Mouse (Mus musculus) neural tube, embryonic 12.5 days (tissue): ENCODE data around the gene Gadl1. TPM values are rescaled to one million over a fixed set of nuclear protein-coding genes. Genes with fewer than 3 reads are reported as not detected.

Source experiments
- ATAC-seq: fragments of 200-750 bp; cut with Nextera tagmentation; 2 replicates; pipeline ENCODE4 v1.8.0; 2017; ENCODE audit warnings: low read depth, mild to moderate bottlenecking, moderate TSS enrichment, moderate library complexity; ENCODE audit not compliant: low FRiP score
- H3K27ac ChIP-seq: fragments of 300-500 bp; sonication (generic); 2 replicates; pipeline ENCODE4 v1.5.1; 2016
- H3K27me3 ChIP-seq: fragments of 300-500 bp; sonication (generic); replicated peaks from 2 replicates; pipeline ENCODE4 v1.6.1; 2016; ENCODE audit warnings: mild to moderate bottlenecking
- H3K36me3 ChIP-seq: fragments of 300-500 bp; sonication (generic); 2 replicates; pipeline ENCODE4 v1.6.1; 2016; ENCODE audit warnings: mild to moderate bottlenecking
- H3K4me1 ChIP-seq: fragments of 300-500 bp; sonication (generic); 2 replicates; pipeline ENCODE4 v1.6.1; 2016
- H3K4me2 ChIP-seq: fragments of 300-500 bp; sonication (generic); replicated peaks from 2 replicates; pipeline ENCODE4 v1.6.1; 2016; ENCODE audit warnings: mild to moderate bottlenecking
- H3K4me3 ChIP-seq: fragments of 300-500 bp; sonication (generic); 2 replicates; pipeline ENCODE4 v1.5.1; 2016
- H3K9ac ChIP-seq: fragments of 300-500 bp; sonication (generic); 2 replicates; pipeline ENCODE4 v1.6.1; 2016; ENCODE audit warnings: mild to moderate bottlenecking
- H3K9me3 ChIP-seq: fragments of 300-500 bp; sonication (generic); 2 replicates; pipeline ENCODE4 v1.6.1; 2016; ENCODE audit warnings: mild to moderate bottlenecking
- WGBS: fragments of 180-500 bp; shearing (Covaris S2); methylation state at CpG from one replicate; pipeline ENCODE4 v1.1.7; 2016; 5-methylcytosine and 5-hydroxymethylcytosine counted together
- polyA plus RNA-seq: library from polyadenylated mRNA; unstranded; fragments of >200 nt; fragmentation: Nextera tagmentation; extraction: Ambion mirVana; gene quantifications from 2 replicates; pipeline ENCODE4 v1.2.1, GENCODE M21; 2016

Gene Gadl1
- polyA plus RNA-seq, 1 experiment from 2014 or later, result 0.23 TPM

- Histone ChIP-seq H3K27me3 (no peaks in the 10 kb centered on the region), H3K9me3 (no peaks in the 10 kb centered on the region), H3K36me3 (no peaks in the 10 kb centered on the region), H3K27ac (no peak overlapping the region), H3K4me3 (no peak overlapping the region), H3K9ac (no peak overlapping the region), H3K4me2 (no peak overlapping the region), H3K4me1 (0 out of 2 replicates have a peak, but pooled peaks cover 6% of the 10 kb centered on the region)
- ATAC-seq, result no peak
- 65% methylated on average over 6 of the region's 6 CpGs for WGBS
Observed at GRCm38 (mm10) chr9:116099596-116099993, 190.3 kb downstream of the Gadl1 start.

GRCm38 (mm10) chr9:116100015-116100414, 190.8 kb downstream of the Gadl1 start:
- Histone ChIP-seq H3K4me2 (no peak overlapping the region), H3K27me3 (no peaks in the 10 kb centered on the region), H3K9me3 (no peaks in the 10 kb centered on the region), H3K36me3 (no peaks in the 10 kb centered on the region), H3K4me3 (no peak overlapping the region), H3K27ac (no peak overlapping the region), H3K4me1 (0 out of 2 replicates have a peak, but pooled peaks cover 6% of the 10 kb centered on the region), H3K9ac (no peak overlapping the region)
- ATAC-seq, result no peak
- 84% methylated on average over 9 of the region's 9 CpGs for WGBS

DNA sequence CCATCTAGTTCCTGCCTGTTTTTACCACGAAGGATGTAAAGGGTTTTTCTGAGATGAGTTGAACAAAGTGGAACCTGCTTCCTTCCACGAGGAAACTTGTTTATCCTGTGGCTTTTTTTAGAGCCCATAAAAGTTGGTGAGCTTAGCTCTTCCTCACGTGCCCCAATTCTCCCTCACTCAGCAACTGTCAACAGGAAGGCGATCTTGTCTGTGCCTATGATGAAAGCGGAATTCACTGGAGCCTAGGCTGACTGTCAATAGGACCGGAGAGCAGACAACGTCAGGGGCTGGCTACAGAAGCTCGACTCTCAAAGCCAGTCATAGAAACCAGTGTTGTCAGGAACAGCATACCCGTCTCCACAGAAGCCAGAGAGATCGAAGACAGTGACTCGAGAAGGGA, 192.6 kb downstream of the Gadl1 start:
- WGBS, result 79% methylated on average over 11 of the region's 11 CpGs
- H3K4me3 ChIP-seq, result no peak overlapping the region
- H3K9ac ChIP-seq, result no peak overlapping the region
- no peaks in the 10 kb centered on the region for H3K9me3 ChIP-seq
- H3K4me1 ChIP-seq, result 0 out of 2 replicates have a peak, but pooled peaks cover 6% of the 10 kb centered on the region
- H3K27me3 ChIP-seq, result no peaks in the 10 kb centered on the region
- no peak overlapping the region for H3K4me2 ChIP-seq
- H3K27ac ChIP-seq, result no peak overlapping the region
- no peaks in the 10 kb centered on the region for H3K36me3 ChIP-seq
- no peak for ATAC-seq

DNA sequence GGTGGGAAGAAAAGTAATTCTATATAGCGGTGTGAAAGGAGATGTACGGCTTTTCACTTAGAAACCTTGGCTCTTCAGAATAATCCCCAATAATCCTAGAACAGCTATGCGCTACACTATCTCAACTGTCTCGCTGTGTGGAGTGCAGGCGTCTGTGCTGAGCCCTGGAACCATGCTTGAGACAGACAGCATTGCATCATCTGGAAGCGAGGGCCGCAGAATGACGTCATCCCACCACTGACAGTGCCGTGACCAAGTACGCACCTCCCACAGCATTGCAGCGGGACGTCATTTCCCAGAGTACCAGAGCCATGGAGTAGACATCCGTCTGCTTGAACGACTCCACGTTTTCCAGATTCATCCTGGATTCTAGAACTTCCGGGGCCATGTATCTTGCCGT, 195.5 kb downstream of the Gadl1 start:
- 92% methylated on average over 17 of the region's 17 CpGs for WGBS
- Histone ChIP-seq H3K4me1 (no peaks in the 10 kb centered on the region), H3K27ac (no peak overlapping the region), H3K9me3 (no peaks in the 10 kb centered on the region), H3K36me3 (peaks cover 12% of the 10 kb centered on the region; the same call in 1 of the 2 replicates), H3K4me2 (no peak overlapping the region), H3K4me3 (no peak overlapping the region), H3K9ac (no peak overlapping the region), H3K27me3 (no peaks in the 10 kb centered on the region)
- ATAC-seq, result no peak

DNA sequence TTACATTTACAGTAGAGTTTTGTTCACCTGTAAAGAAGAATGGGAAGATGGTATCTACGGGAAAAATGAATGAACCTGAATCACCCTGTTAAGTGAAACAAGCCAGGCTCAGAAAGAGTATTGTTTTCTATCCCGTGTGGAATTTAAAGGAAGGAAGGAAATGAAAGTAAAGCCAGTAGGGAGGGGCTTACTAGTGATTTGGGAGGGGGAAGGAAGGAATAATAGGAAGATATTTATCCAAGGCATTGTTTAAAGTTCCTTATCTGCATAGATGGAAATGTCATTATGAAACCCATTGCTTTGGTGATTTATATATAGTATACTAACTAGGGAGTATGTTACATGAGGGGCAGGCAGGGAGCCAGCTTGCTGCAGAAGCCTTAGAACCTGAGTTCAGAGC, 199.5 kb downstream of the Gadl1 start:
- H3K4me3 ChIP-seq, result no peak overlapping the region
- H3K27ac ChIP-seq, result no peak overlapping the region
- no peak overlapping the region for H3K9ac ChIP-seq
- no peaks in the 10 kb centered on the region for H3K4me1 ChIP-seq
- 86% methylated on average over 2 of the region's 2 CpGs for WGBS
- no peaks in the 10 kb centered on the region for H3K9me3 ChIP-seq
- H3K36me3 ChIP-seq, result peaks cover 13% of the 10 kb centered on the region; the same call in 1 of the 2 replicates
- no peak for ATAC-seq
- H3K27me3 ChIP-seq, result no peaks in the 10 kb centered on the region
- no peak overlapping the region for H3K4me2 ChIP-seq

DNA sequence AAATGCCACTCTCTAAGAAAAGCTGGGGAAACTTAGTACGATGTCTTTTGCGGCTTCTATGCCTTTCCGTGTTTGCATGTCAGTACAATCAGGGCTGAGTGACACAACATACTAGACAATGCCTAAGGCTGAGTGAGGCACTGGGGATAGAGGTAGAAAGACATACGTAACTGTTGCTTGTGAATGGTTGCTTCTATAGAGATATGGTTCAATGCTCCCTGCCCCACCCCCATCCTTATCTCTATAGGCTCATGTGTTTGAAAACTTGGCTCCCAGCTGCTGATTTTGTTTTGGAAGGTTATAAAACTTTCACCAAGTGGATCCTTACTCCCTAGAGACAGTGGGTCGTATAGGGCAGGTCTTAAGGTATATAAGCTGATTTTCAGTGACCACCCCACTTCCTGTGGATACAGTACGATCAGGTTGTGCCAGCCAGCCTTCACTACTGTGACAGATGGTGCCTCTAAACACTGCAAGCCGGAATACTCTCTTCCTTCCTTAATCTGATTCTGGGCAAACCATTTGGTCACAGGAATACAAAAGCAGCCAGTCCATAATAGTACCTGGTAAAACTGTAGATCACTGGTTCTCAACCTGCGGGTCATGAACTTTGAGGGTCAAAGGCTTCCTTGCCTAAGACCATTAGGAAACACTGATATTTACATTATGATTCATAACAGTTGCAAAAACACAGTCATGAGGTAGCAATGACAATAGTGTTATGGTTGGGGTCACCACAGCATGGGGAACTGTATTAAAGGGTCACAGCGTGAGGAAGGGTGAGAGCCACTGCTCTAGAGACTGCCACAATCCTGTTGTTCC, 202.1 kb downstream of the Gadl1 start:
- 88% methylated on average over 9 of the region's 9 CpGs for WGBS
- no peak for ATAC-seq

DNA sequence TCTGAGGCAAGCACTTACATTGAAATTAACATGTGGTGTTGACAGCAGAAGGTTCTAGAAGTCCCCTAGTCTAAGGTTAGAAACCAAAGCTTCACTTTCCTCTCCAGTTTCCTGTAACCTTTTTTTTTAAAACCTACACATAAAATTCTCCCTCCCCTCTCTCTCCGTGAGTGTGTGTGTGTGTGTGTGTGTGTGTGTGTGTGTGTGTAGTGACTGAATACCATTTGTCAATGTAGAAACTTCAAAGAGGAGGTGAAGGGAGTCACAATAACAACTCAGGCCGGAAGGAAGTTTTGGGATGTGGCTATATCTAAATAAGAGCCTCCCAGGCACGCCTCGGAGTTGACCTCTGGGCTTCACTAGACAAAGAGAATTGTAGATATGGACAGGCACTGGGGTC, 205.1 kb downstream of the Gadl1 start:
- Histone ChIP-seq H3K27ac (no peak overlapping the region), H3K9ac (no peak overlapping the region), H3K27me3 (no peaks in the 10 kb centered on the region), H3K4me2 (no peak overlapping the region), H3K9me3 (no peaks in the 10 kb centered on the region), H3K4me1 (no peaks in the 10 kb centered on the region), H3K4me3 (no peak overlapping the region), H3K36me3 (peaks cover 5% of the 10 kb centered on the region; the same call in 1 of the 2 replicates)
- WGBS, result 64% methylated on average over 4 of the region's 4 CpGs
- ATAC-seq, result no peak

More for the DNA sequence above, 202.1 kb downstream of the Gadl1 start:
- Histone ChIP-seq H3K4me3 (no peak overlapping the region), H3K9me3 (no peaks in the 10 kb centered on the region), H3K27me3 (no peaks in the 10 kb centered on the region), H3K9ac (no peak overlapping the region), H3K27ac (no peak overlapping the region), H3K4me1 (no peaks in the 10 kb centered on the region), H3K4me2 (no peak overlapping the region), H3K36me3 (peaks cover 13% of the 10 kb centered on the region; the same call in 1 of the 2 replicates)

GRCm38 (mm10) chr9:116115875-116116274, 206.6 kb downstream of the Gadl1 start:
- no peaks in the 10 kb centered on the region for H3K4me1 ChIP-seq
- H3K9me3 ChIP-seq, result no peaks in the 10 kb centered on the region
- H3K36me3 ChIP-seq, result no peaks in the 10 kb centered on the region
- H3K4me2 ChIP-seq, result no peak overlapping the region
- WGBS, result 88% methylated on average over 7 of the region's 7 CpGs
- ATAC-seq, result no peak
- no peak overlapping the region for H3K9ac ChIP-seq
- no peak overlapping the region for H3K4me3 ChIP-seq
- no peak overlapping the region for H3K27ac ChIP-seq
- no peaks in the 10 kb centered on the region for H3K27me3 ChIP-seq

DNA sequence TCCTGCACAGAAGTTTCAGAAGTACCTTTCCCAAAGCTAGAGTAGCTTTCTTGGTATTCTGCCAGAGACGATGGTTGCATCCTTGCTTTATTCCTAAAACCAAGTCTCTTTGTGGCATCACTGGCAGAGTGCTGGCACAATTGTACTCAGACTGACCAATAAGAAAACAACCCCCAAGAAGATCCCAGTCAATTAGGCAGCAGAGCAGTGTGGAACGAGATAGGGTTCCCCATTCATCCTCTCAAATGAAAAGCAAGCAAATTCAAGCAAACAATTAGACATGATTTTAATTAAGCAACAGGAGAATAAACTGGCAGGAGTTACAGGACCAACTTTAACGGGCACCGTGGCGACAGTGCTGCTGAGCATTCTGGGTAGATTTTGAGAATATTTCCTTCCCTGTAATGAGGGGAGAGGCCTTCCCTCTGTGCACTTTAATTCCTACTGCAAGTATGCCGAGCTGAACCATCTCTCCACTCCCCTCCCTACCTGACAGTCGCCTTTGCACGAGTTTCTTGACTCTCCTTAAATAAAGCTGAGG, 209.1 kb downstream of the Gadl1 start:
- Histone ChIP-seq H3K27ac (no peak overlapping the region), H3K4me2 (no peak overlapping the region)

GRCm38 (mm10) chr9:116119990-116120389, 210.7 kb downstream of the Gadl1 start:
- H3K9me3 ChIP-seq, result no peaks in the 10 kb centered on the region
- WGBS, result 89% methylated on average over 7 of the region's 7 CpGs
- no peak overlapping the region for H3K4me3 ChIP-seq
- H3K36me3 ChIP-seq, result no peaks in the 10 kb centered on the region
- no peaks in the 10 kb centered on the region for H3K4me1 ChIP-seq
- H3K4me2 ChIP-seq, result no peak overlapping the region
- no peak overlapping the region for H3K9ac ChIP-seq
- no peaks in the 10 kb centered on the region for H3K27me3 ChIP-seq
- no peak for ATAC-seq
- no peak overlapping the region for H3K27ac ChIP-seq

More for the DNA sequence above, 209.1 kb downstream of the Gadl1 start:
- H3K4me1 ChIP-seq, result no peaks in the 10 kb centered on the region
- H3K36me3 ChIP-seq, result no peaks in the 10 kb centered on the region
- 79% methylated on average over 8 of the region's 8 CpGs for WGBS
- H3K9ac ChIP-seq, result no peak overlapping the region
- H3K27me3 ChIP-seq, result no peaks in the 10 kb centered on the region
- ATAC-seq, result no peak
- H3K9me3 ChIP-seq, result no peaks in the 10 kb centered on the region
- no peak overlapping the region for H3K4me3 ChIP-seq

DNA sequence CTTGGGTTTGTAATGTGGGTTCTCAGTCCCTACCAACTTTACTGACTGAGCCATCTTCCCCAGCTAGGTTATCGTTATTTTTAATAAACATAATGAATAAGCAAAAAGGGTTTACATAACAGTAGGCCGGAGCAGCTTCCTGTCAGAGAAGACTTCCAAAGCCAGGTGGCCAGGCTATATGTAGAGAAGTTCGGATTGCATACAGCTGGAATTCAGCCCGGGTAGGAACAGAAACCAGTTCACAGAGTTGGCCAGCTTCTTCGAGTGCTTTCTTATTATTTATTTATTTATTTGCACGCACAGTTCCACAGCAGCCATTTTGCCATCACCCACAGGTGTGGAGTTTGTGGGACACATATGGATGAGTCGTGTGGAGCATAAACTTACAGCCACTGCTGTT, 212.2 kb downstream of the Gadl1 start:
- ATAC-seq, result no peak
- Histone ChIP-seq H3K4me2 (no peak overlapping the region), H3K4me1 (no peaks in the 10 kb centered on the region), H3K9ac (no peak overlapping the region), H3K4me3 (no peak overlapping the region), H3K27me3 (no peaks in the 10 kb centered on the region), H3K27ac (no peak overlapping the region), H3K36me3 (no peaks in the 10 kb centered on the region), H3K9me3 (no peaks in the 10 kb centered on the region)
- WGBS, result 82% methylated on average over 7 of the region's 7 CpGs

DNA sequence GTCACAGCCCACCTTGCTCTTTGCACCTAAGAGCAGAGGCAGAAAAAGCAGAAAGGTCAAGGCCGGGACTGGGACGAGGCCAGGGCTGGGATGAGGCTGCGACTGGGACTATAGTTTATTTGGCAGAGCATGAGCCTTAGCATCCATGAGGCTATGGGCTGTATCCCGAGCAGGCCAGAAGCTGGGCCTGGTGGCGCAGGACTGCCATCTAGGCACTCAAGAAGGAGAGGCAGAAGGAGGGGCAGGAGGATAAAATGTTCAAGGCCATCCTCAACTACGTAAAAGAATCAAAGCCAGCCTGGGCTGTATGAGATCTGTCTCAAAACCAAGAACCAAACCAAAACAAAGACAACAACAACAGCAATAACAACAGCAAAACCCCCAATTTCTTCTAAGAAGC, 213.3 kb downstream of the Gadl1 start:
- H3K27ac ChIP-seq, result no peak overlapping the region
- H3K36me3 ChIP-seq, result no peaks in the 10 kb centered on the region
- H3K4me1 ChIP-seq, result no peaks in the 10 kb centered on the region
- no peak overlapping the region for H3K4me2 ChIP-seq
- no peak overlapping the region for H3K9ac ChIP-seq
- 78% methylated on average over 6 of the region's 6 CpGs for WGBS
- H3K4me3 ChIP-seq, result no peak overlapping the region
- no peaks in the 10 kb centered on the region for H3K27me3 ChIP-seq
- no peak for ATAC-seq
- no peaks in the 10 kb centered on the region for H3K9me3 ChIP-seq
